Mouse (Mus musculus) layer of hippocampus, adult 2 months (tissue): ENCODE data around the gene Clec3a. TPM values are rescaled to one million over a fixed set of nuclear protein-coding genes. Genes with fewer than 3 reads are reported as not detected.
A peak's percentile ranks its signal among the peaks of the same experiment; 100 is the strongest.

ENCODE experiments used
- DNase-seq, 2 experiments: peaks; one replicate each; pipeline ENCODE4 v3.0.0; 2022; ENCODE audit warnings: low spot score in 2 of 2
- H3K27ac ChIP-seq: fragments of 200-600 bp; 2 replicates; pipeline ENCODE4 v1.8.1; 2022
- H3K4me3 ChIP-seq: fragments of 200-600 bp; 2 replicates; pipeline ENCODE4 v1.8.1; 2022; ENCODE audit warnings: mild to moderate bottlenecking
- CTCF ChIP-seq: fragments of 200-600 bp; conservative IDR thresholded peaks from 2 replicates; pipeline ENCODE4 v1.8.1; 2022; ENCODE audit warnings: antibody characterized with exemption, mild to moderate bottlenecking, moderate library complexity
- total RNA-seq, 2 experiments: library from RNA; stranded (reverse); gene quantifications; 2 replicates each; pipeline ENCODE4 v1.2.3; 2021

Clec3a gene
- total RNA-seq, 2 experiments from 2014 or later, result not detected

DNA sequence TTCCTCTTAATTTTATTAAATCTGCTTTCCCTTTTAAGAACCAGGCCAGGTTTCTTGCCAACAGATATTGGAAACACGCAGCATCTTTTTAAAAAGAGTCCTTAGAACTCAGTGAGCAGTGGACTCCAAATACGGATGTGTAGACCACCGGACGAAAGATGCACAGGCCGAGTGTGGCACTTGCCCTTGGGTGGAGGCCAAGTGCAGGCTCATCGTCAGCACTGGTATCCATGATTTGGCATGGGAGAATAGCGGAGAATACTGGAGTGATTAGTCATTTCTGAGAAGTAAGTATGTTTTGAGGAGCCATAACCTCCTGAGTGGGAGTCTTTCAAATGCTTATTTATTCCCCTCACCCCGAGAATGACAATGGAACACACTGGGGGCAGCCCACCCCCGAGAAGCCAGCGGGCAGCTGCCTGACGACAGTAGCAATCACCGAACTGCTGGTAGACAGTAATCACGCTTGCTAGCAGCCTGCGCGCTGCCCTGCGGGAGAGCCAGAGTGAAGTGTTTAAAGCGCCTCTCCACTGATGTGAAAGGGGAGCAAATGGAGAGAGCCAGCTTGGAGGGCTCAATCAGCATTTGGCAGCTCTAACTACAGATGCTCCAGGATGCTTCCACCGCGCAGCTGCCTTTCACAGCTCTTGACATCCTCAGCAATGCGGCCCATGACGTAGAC is 50.8 kb downstream of the Clec3a start:
- Histone ChIP-seq H3K27ac (no peak overlapping the region), H3K4me3 (no peak overlapping the region)
- no peak for DNase-seq
- no peak for TF ChIP-seq CTCF

DNA sequence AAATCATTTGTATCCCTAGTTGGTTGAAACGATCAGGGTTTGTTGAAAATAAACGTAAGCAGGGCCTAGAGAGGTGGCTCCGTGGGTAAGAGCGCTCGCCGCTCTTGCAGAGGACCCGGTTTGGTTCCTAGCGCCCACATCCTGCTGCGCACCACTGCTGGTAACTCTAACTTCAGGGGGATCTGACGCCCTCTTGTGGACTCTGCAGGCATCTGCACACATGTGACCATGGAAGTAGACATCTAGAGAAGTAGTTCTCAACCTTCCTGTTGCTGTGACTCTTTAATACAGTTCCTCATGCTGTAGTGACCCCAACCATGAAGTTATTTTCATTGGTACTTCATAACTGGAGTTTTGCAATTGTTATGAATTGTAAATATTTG is 51.3 kb downstream of the Clec3a start:
- Histone ChIP-seq H3K4me3 (no peak overlapping the region), H3K27ac (no peak overlapping the region)
- peak; percentile 51 for TF ChIP-seq CTCF
- no peak for DNase-seq

DNA sequence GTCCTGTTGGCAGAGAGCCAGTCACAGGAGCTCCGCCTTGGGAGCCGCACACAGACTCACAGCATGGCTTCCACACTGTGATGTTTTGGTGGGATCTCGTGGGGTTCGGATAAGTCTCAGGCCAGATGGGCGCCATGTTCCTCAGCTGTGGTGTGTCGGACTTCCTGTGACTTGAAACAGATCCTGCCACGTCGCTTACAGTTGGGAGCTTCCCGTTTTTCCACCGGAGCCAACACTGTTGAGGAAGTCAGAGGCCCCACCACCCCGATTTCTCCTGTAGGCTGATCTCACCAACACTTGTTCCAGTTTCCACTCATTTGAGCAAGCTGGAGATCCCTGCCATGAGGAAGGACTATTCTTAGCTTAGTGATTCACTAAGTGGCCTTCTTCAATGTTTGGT is 55.7 kb downstream of the Clec3a start:
- TF ChIP-seq CTCF, result no peak
- Histone ChIP-seq H3K27ac (no peak overlapping the region), H3K4me3 (no peak overlapping the region)
- no peak for DNase-seq

Other genes with a start within 250 kb of the Clec3a start
- 10 to 100 TPM; 13.1 to 16.6 TPM for gene Vat1l, start 212.5 kb upstream of the Clec3a start, total RNA-seq
- 10 to 100 TPM; 14.2 to 14.3 TPM for gene Wwox, start 21.6 kb downstream of the Clec3a start, total RNA-seq